Mouse (Mus musculus): Measurements from ENCODE around the gene Zfp747. TPM values are rescaled to one million over a fixed set of nuclear protein-coding genes. Genes with fewer than 3 reads are reported as not detected.

The Zfp747 gene
- polyA plus RNA-seq, 1 experiment from 2014 or later, result 6.7 TPM

GRCm38 (mm10) chr7:127361449-127361848 lies 14.4 kb downstream of the Zfp747 start:
- H3K4me3 ChIP-seq, result no peak overlapping the region
- H3K27me3 ChIP-seq (ENCODE audit: insufficient read depth, poor library complexity, severe bottlenecking), result peaks cover 51% of the 10 kb centered on the region
- H3K9me3 ChIP-seq, result no peaks in the 10 kb centered on the region
- H3K4me1 ChIP-seq, result peaks cover 7% of the 10 kb centered on the region
- H3K27ac ChIP-seq, result no peak overlapping the region
- WGBS, result 53% methylated on average over 12 of the region's 13 CpGs
- DNase-seq (ENCODE audit: low spot score), result no peak
- H3K36me3 ChIP-seq, result no peaks in the 10 kb centered on the region

DNA sequence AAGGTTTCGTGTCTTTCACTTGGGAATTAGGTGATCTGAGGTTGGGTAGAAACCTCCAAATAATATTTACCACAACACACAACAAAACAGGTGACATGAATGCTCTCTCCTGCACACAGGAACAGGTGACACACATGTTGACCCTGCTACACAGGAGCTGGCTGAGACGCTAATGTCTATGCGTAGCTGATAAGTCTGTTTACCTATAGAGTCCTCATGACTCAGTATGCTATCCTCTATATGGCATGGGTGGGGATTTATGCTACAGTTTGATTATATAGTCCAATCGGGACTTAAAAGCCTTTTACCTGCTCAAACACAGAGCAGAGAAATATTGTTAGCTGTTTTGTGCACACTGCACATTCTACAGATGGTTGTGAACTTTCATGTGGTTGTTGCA lies 15.6 kb downstream of the Zfp747 start:
- Histone ChIP-seq H3K4me3 (no peak overlapping the region), H3K36me3 (no peaks in the 10 kb centered on the region), H3K27me3 (ENCODE audit: insufficient read depth, poor library complexity, severe bottlenecking) (peaks cover 46% of the 10 kb centered on the region), H3K4me1 (peaks cover 7% of the 10 kb centered on the region), H3K9me3 (no peaks in the 10 kb centered on the region), H3K27ac (no peak overlapping the region)
- no peak for DNase-seq (ENCODE audit: low spot score)
- 70% methylated on average over 4 of the region's 4 CpGs for WGBS

DNA sequence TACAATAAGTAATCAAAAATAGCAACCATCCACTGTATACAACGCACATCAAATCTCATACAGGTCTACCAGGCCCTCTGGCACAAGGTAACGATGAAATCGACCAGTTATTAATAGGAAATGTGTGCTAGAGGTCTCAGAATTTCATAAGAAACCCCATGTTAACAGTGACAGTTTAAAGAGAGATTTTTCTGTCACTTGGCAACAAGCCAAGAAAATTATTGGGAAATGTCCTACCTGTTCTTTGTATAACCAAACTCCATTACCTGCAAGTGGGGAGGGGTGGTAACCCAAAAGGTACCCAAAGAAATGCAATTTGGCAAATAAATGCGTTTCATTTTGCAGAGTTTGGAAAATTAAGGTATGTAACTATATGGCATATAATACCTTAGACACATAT lies 17.4 kb downstream of the Zfp747 start:
- WGBS, result 64% methylated on average over 4 of the region's 4 CpGs
- Histone ChIP-seq H3K27ac (no peak overlapping the region), H3K4me1 (peaks cover 2% of the 10 kb centered on the region)

GRCm38 (mm10) chr7:127357871-127358270 lies 18.0 kb downstream of the Zfp747 start:
- Histone ChIP-seq H3K36me3 (no peaks in the 10 kb centered on the region), H3K9me3 (no peaks in the 10 kb centered on the region), H3K27ac (no peak overlapping the region), H3K4me3 (no peak overlapping the region), H3K4me1 (no peaks in the 10 kb centered on the region), H3K27me3 (ENCODE audit: insufficient read depth, poor library complexity, severe bottlenecking) (peaks cover 27% of the 10 kb centered on the region)
- DNase-seq (ENCODE audit: low spot score), result no peak
- 73% methylated on average over 2 of the region's 2 CpGs for WGBS

More for the DNA sequence above, 17.4 kb downstream of the Zfp747 start:
- Histone ChIP-seq H3K27me3 (ENCODE audit: insufficient read depth, poor library complexity, severe bottlenecking) (peaks cover 30% of the 10 kb centered on the region), H3K36me3 (no peaks in the 10 kb centered on the region), H3K4me3 (no peak overlapping the region), H3K9me3 (no peaks in the 10 kb centered on the region)
- DNase-seq (ENCODE audit: low spot score), result no peak

DNA sequence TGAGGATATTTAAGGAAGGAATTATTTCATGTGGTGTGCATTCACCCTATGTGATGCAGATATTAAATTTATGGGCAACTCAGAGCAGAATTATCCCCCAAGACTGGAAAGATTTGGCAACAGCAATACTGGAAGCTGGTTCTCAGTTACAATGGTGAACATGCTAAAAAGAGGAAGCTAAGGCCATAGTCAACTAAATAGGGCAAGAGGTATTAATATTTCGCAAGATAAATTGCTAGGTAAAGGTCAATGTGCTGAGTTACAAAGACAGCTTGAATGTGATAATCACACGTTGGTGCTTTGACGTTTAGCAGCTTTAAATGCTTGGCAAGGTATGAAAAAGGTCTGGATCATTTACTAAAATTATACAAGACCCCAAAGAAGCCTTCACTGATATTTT lies 20.1 kb downstream of the Zfp747 start:
- Histone ChIP-seq H3K27ac (no peak overlapping the region), H3K27me3 (ENCODE audit: insufficient read depth, poor library complexity, severe bottlenecking) (peaks cover 16% of the 10 kb centered on the region), H3K4me3 (no peak overlapping the region), H3K36me3 (no peaks in the 10 kb centered on the region), H3K9me3 (no peaks in the 10 kb centered on the region), H3K4me1 (no peaks in the 10 kb centered on the region)
- 65% methylated on average over 3 of the region's 3 CpGs for WGBS
- no peak for DNase-seq (ENCODE audit: low spot score)

GRCm38 (mm10) chr7:127351230-127352004 lies 24.4 kb downstream of the Zfp747 start:
- no peak for DNase-seq (ENCODE audit: low spot score)
- no peak overlapping the region for H3K27ac ChIP-seq
- H3K36me3 ChIP-seq, result no peaks in the 10 kb centered on the region
- H3K4me3 ChIP-seq, result no peak overlapping the region
- H3K27me3 ChIP-seq (ENCODE audit: insufficient read depth, poor library complexity, severe bottlenecking), result no peaks in the 10 kb centered on the region
- H3K4me1 ChIP-seq, result peaks cover 8% of the 10 kb centered on the region
- H3K9me3 ChIP-seq, result no peaks in the 10 kb centered on the region
- WGBS, result 78% methylated on average over 5 of the region's 5 CpGs

- peak overlapping the region; percentile 93 for H3K4me3 ChIP-seq
- no peak for DNase-seq (ENCODE audit: low spot score)
- H3K27ac ChIP-seq, result peak overlapping the region; percentile 98
- no peaks in the 10 kb centered on the region for H3K27me3 ChIP-seq (ENCODE audit: insufficient read depth, poor library complexity, severe bottlenecking)
- no peaks in the 10 kb centered on the region for H3K9me3 ChIP-seq
- peaks cover 40% of the 10 kb centered on the region for H3K4me1 ChIP-seq
- H3K36me3 ChIP-seq, result peaks cover 24% of the 10 kb centered on the region
- 4% methylated on average over 8 of the region's 8 CpGs for WGBS
Observed at GRCm38 (mm10) chr7:127346676-127347075, 29.2 kb downstream of the Zfp747 start.

DNA sequence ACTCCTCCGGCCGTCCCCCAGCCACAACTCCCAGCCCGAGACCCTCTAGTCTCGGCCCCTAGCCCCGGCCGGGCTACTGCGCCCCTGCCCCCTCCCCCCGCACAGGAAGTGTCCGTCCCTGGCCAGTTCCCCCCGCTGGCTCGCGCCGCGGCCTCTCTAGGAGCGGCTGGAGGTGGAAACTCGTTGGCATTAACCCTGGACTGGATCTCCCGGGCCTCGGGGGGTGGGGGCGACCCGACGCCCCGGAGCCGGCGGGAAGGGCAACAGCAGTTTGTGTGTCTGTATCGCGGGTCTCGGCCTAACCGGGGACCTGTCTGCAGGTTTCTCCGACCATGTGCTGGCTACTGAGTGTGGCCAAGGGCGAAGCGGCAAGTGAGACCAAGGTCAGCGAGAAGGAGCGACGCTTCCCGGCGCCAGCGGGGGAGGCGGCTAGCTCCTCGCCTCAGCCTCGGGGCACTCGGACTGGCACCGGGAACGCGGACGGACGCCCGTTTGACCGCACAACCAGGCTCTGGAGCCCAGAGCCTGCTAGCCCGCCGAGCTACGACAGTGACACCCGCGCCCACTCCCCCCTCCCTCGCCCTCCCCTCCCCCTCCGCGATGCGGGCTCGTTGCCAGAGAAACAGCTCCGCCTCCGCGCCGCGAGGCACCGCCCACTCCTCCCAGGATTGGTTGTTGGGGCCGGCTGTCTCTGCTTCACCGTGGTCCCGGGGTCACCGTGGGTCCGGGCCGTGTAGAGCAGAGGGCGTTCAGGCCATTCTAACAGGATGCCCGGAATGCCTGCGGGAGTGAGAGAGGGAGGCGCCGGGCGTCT lies 30.1 kb downstream of the Zfp747 start, which contains the start of gene Zfp768:
TSS of gene Zfp768 (minus strand) at position 78 of the 814 bp plus-strand sequence.
- Histone ChIP-seq H3K36me3 (peaks cover 32% of the 10 kb centered on the region), H3K27ac (peak within 1 kb of the TSS; percentile 98), H3K4me1 (peaks cover 40% of the 10 kb centered on the region), H3K27me3 (ENCODE audit: insufficient read depth, poor library complexity, severe bottlenecking) (no peaks in the 10 kb centered on the region), H3K9me3 (no peaks in the 10 kb centered on the region), H3K4me3 (peak within 1 kb of the TSS; percentile 93)
- DNase-seq (ENCODE audit: low spot score), result peak; percentile 97
- WGBS, result under 1% methylated on average over 75 of the region's 76 CpGs

GRCm38 (mm10) chr7:127345092-127345491 lies 30.8 kb downstream of the Zfp747 start:
- no peaks in the 10 kb centered on the region for H3K27me3 ChIP-seq (ENCODE audit: insufficient read depth, poor library complexity, severe bottlenecking)
- peaks cover 40% of the 10 kb centered on the region for H3K4me1 ChIP-seq
- under 1% methylated on average over 42 of the region's 42 CpGs for WGBS
- peaks cover 32% of the 10 kb centered on the region for H3K36me3 ChIP-seq
- DNase-seq (ENCODE audit: low spot score), result peak; percentile 89
- H3K4me3 ChIP-seq, result peak overlapping the region; percentile 93
- H3K9me3 ChIP-seq, result no peaks in the 10 kb centered on the region
- H3K27ac ChIP-seq, result peak overlapping the region; percentile 98

DNA sequence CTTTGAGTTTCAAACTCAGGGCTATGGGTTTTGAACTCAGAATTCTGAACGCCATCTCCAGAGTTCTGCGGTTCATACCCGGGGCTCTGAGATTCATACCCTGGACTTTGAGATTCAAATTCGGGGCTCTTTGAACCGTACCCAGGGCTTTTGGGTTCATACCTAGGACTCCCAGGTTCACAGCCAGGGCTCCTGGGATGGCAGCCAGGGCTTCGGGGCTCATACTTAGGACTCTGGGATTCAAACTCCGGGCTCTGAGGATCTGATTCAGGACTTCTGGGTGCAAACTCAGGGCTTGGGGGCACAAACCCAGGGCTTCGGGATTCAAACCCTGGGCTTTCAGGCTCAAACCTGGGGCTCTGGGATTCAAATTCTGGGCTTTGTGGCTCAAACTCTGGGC lies 31.5 kb downstream of the Zfp747 start:
- Histone ChIP-seq H3K27ac (peak overlapping the region; percentile 98), H3K36me3 (peaks cover 32% of the 10 kb centered on the region)

DNA sequence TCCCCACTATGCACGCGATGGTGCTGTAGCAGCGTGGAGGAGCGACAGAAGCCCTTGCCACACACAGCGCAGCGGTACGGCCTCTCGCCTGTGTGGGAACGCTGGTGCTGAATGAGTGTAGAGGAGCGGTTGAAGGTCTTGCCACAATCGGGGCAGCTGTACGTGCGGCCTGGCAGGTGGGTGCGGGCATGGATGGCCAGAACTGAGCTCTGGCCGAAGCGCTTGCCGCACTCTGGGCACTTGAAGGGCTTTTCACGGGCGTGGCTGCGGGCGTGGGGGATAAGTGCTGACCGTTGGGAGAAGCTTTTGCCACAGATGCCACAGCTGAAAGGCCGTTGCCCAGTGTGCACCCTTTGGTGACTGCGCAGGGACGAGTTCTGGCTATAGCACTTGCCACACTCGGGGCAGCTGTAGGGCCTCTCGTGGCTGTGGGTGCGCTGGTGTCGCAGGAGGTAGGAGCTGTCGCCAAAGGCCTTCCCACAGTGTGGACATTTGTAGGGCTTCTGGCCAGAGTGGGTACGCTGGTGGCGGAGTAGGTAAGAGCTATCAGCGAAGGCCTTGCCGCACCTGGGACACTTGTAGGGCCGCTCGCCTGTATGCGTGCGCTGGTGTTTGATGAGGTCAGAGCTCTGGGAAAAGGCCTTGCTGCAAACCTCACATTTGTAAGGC lies 32.4 kb downstream of the Zfp747 start:
- no peak overlapping the region for H3K27ac ChIP-seq
- H3K36me3 ChIP-seq, result peaks cover 32% of the 10 kb centered on the region
- no peaks in the 10 kb centered on the region for H3K27me3 ChIP-seq (ENCODE audit: insufficient read depth, poor library complexity, severe bottlenecking)
- WGBS, result 90% methylated on average over 38 of the region's 38 CpGs
- no peaks in the 10 kb centered on the region for H3K9me3 ChIP-seq
- H3K4me3 ChIP-seq, result peak overlapping the region; percentile 93; the same call in 1 of the 2 replicates
- DNase-seq (ENCODE audit: low spot score), result no peak
- H3K4me1 ChIP-seq, result peaks cover 40% of the 10 kb centered on the region

More for the DNA sequence above, 31.5 kb downstream of the Zfp747 start:
- Histone ChIP-seq H3K4me3 (peak overlapping the region; percentile 93), H3K4me1 (peaks cover 40% of the 10 kb centered on the region), H3K9me3 (no peaks in the 10 kb centered on the region), H3K27me3 (ENCODE audit: insufficient read depth, poor library complexity, severe bottlenecking) (no peaks in the 10 kb centered on the region)
- WGBS, result 85% methylated on average over 8 of the region's 8 CpGs
- no peak for DNase-seq (ENCODE audit: low spot score)

GRCm38 (mm10) chr7:127342888-127343287 lies 33.0 kb downstream of the Zfp747 start:
- H3K4me1 ChIP-seq, result peaks cover 40% of the 10 kb centered on the region
- DNase-seq (ENCODE audit: low spot score), result no peak
- H3K4me3 ChIP-seq, result peak overlapping the region; percentile 93; the same call in 1 of the 2 replicates
- H3K9me3 ChIP-seq, result no peaks in the 10 kb centered on the region
- 94% methylated on average over 7 of the region's 7 CpGs for WGBS
- H3K27me3 ChIP-seq (ENCODE audit: insufficient read depth, poor library complexity, severe bottlenecking), result no peaks in the 10 kb centered on the region
- 0 out of 2 replicates have a peak overlapping the region, but pooled peaks have one; percentile 16 for H3K27ac ChIP-seq
- H3K36me3 ChIP-seq, result peaks cover 32% of the 10 kb centered on the region

Data from heart, embryonic 10.5 days (tissue).